Mouse (Mus musculus): ENCODE measurements at regions not wholly inside any gene's neighbourhood (a gene's known extent, or its start where the extent isn't known, plus 50 kb on each side); places are given as distances from the start of the nearest gene placed in this dataset.
"Not testable (repeated sequence)": the region's sequence is repeated elsewhere in the genome, so short reads cannot be mapped to it uniquely, and the experiment has no call there.

DNA sequence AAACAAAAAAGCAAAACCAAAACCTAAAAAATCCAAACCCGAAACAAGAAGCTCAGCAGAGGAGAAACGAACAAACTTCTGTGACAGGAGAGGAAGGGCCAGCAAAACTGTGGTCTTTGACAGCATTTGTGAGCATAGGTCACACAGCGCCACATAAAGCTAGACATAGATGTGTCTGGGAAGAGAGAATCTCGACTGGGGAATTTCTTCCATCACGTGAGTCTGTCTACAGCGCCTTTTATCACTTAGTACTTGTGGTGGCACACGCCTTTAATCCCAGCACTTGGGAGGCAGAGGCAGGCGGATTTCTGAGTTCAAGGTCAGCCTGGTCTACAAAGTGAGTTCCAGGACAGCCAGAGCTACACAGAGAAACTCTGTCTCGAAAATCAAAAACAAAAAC is 250.2 kb upstream of the Tgfbr2 start:
- DNase-seq: not testable (repeated sequence)

DNA sequence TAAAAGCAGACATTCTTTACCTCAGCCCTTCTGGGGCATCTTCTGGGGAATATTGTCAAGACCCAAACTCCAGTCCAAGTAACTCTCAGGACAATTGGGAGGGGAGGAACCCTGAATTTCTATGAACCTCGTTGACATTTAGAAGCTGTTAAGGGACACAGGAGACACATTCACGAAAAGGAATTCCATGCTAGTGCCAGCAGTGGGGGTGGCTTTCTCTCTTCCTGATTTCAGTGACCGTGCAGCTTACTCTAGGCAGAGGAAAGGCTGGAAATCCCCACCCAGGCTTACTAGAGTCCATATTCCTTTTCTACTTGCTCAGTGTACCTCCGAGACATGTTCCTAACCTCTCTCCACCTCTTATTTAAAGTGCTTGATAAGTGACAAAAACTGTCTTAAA is 239.9 kb upstream of the Tgfbr2 start:
- DNase-seq: no peak

DNA sequence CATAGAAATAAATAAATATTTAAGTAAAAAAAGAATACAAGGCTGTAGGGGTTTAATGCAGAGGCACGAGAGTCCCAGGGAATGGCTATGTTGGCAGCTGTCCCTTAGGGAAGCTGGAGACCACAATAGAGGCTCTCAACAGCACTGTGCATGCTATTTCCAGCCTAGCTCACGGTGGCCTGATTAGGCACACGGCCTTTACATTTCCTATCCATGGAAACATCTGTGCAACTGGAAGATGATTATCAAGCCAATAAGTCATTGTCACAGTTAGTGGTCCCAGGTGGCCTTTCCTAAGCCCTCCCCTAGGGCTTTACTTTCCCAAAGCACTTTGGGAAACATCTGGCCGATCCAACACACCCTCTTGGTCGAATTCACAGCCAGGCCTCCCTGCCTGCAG is 235.9 kb upstream of the Tgfbr2 start:
- no peak for DNase-seq

DNA sequence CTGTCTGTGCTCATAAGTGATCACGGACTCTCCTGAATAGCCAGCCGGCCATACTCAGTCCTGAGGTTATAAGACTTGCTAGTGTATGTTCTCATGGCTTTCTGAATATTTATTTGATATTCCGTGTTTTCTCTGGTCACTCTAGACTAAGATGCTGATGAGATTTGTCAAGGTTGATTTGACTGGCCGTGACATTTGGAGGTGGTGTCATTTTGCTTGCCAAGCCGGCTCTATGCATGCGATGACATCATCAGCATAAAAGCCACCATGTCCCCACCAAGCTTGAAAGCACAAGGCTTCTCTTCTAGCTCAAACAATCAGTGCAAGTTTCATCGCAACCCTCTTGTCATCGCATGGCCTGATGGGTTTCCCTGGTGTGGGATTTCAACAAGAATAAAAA is 235.3 kb upstream of the Tgfbr2 start:
- DNase-seq: no peak

DNA sequence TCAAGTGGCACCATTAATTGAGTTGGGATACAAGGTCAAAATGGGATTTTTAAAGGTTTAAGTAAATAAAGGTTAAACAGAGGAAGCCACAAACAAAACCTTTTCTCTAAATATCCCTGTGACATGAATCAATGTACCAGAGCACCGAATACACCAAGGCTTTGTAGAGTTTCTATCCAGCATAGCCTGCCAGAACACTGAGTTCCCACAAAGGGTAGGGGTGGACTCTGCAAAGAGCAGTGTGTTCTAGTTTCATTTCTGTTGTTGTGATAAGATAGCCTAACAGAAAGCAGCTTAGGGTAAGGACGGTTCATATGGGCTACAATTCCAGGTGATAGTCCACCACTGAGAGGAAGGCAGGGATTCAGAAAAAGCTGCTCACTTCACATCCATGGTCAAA is 233.0 kb upstream of the Tgfbr2 start:
- DNase-seq: no peak

DNA sequence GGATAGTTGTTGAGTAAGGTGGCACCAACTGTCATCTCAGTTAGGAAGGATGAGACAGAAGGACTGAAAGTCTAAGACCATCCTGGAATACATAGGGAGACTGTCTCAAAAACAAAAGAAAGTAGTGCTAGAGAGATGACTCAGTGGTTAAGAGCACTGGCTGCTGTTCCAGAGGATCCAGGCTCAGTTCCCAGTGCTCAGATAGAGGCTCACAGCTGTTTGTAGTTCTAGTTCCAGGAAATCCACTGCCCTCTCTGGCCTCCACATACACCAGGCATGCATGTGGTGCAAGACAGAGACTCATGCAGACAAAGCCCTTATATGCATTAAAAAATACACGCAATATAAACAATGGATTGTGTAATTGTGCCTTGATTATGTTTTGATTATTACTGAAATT is 229.9 kb upstream of the Tgfbr2 start:
- no peak for DNase-seq

DNA sequence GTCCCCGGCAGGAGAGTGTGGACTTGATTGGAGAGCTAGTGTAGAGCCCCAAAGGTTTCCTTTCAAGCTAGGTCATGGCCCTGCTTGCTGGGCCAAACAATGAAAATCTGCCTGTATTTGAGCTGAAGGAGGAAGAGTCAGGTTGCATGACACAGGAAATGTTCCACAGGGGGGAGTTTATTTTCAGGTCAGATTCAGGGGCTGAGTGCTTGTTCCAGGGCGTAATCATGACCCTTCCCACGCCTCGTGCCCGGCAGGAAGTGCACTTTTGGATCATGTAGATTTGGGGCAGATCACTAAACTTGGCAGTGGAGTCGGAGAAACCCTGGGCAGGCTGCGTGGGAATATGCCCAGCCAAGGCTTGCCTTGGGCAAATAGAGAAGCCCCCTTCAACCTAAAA is 226.7 kb upstream of the Tgfbr2 start:
- no peak for DNase-seq

DNA sequence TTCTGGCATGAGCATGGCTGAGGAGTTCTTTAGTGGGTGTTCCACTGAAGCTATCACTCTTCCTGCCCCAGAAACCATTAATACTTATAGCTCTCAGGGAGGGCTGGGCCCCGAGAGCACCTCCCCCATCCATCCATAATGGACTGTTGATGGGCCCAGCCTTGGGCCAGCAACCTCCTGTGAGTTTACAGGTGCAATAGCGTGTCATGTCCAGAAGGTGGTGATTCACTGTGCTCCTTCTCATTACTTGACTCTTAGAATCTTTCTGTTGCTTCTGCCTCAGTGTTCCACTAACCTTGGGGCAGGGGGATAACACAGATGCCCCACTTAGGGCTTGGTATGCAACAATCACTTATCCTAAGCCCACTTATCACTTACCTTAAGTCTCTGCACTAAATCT is 225.1 kb upstream of the Tgfbr2 start:
- DNase-seq: no peak

DNA sequence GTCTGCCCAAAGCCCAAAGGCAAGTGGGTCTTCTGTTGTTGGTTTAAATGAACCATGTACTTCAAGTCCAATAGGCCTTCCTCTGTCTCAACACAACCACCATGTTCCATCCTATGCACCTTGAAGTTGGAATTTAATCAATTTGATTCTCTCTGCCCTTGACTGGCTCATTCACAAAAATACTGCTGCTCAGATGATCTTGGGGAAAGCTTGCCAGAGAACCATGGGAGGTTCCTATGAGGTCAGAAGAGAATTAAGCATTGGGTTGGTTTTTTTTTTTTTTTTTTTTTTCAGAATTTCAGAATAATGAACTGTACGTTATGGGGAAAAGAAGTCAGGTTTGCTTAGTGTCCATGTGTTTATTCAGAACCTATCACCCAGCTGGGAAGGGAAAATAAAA is 224.1 kb upstream of the Tgfbr2 start:
- DNase-seq: no peak

DNA sequence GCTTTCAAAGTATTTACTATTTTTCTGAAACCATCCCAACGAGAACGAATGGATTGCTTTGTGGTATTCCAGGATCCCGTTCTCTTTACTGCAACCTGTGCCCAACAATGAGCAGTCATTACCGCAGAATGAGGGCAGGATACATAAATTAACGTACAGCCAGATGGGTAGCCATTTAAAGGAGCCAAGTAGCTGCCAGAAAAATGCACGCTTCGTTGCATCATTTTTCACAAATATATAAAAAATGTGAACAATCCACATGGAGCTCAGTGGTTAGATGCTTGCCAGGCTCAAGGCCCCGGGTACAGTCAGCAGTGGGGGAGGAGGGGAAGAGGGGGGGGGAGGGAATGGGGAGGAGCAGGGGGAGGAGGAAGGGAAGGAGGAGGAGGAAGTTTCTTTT is 217.1 kb upstream of the Tgfbr2 start:
- DNase-seq: no peak

DNA sequence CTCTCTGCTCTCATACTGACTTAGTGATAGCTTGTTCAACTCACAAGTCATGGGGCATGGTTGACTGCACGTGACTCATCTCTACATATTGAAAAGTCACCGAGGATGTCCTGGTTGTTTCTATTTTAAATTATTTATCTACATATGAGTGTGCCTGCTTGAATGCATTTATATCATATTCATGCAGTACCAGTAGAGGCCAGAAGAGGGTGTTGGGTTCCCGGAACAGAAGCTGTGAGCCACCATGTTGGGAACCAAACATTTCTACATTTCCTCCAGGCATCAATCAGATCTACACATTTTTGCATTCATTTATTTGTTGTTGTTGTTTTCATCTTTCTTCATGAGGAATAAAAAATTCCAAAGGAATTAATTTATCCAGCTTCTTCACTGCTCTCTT is 214.6 kb upstream of the Tgfbr2 start:
- no peak for DNase-seq

DNA sequence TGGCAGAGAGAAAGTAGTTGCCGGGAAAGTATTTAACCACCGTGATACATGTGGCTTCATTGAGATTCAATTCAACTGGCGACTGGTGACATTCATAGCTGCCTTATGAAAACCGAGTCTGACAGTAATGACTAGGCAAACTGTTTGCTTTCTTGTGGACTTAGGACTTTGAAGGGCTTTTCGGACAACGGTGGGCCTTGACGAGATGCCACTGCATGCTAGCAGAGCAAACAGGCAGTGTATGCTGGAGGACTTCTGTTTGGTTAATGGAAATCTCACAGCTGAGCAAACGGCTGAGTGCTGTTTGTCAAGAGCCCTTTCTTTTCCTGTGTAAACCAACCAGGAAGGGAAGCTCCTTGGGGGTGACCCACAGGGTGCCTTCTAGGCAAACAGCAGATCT is 213.7 kb upstream of the Tgfbr2 start:
- no peak for DNase-seq

DNA sequence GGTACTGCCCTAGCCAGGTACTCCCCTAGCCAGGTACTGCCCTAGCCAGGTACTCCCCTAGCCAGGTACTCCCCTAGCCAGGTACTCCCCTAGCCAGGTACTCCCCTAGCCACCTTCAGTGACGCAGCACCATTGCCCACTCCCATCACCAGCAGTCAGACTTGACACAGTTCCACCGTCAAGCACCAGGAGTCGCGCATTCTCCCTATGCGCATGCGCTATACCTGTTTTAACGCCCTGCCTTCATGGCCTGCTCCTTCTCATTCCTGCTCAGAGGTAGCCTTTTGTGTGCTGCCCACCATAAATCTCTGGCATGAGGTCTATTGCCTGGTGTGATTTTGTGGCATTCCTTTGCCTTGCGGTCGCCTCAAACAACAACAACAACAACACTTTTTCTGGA is 212.9 kb upstream of the Tgfbr2 start:
- DNase-seq: no peak

DNA sequence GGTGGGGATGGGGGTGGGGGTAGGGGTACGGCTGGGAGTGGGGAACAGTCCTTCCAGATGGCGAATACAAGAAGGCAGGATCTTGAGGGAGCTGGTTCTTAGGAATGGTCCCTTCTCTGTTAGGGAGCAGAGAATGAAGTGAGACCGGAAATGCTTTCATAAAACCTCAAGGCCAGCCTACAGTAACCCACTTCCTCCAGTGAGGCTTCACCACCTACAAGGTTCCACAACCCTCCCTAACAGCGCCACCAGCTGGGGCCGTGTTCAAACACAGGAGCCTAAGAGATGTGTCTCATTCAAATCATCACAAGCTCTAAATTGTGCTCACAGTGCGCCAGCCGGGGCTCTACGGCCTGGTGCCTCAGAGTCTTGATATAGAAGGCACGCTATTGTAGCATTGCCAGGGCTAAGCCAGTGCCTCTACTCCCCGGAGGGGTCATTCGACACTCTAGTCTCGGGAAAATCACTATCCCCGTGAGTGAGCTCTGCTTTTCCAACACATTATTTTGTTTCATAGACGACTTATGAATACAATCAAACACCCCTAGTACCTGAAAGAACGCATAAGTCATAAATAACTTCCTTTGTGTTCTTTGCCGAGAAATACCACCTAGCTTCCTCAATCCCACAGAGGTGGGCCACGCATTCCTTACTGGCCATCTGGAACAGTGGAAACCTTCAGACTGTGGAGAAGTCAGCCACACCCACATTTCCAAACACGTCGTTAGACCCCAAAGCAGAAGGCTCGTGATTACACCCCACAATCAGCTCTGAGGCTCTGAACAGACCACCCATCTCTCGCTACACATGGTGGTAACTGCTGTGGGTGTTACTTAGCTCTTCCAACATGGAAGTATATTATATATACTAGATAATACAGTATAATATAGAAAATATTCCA is 209.3 kb upstream of the Tgfbr2 start:
- peak; percentile 80 for DNase-seq

DNA sequence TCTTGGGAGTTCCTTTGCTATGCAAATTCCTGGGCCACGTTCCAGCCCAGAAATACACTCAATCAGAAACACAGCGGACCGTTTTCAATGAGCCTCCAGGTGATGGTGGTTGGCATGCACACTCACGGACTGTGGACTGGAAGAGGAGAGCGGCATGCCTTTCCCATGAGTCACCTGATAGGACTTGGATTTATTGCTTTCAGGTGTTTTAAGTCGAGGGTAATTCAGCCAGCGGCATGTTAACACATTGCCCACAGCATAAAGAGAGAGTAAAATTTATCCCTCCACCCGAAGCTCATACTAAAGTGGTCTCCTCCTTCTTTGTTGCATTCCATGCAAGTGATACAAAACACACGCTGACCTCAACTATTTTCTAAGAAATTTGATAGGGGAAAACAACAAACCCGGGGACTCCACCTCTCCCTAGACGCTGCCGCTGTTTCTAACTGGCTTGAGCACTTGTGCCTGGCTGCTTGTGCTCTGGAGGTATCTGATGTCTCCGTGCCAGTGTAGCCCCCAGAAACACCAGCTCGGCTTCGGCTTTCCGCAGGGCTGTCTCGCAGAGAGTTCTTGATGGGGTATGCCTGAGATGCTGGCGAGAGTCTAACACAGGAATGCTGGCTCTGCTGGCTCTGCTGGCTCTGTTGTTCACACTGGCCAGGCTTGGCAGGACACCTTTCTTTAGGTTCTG is 208.4 kb upstream of the Tgfbr2 start:
- peak; percentile 18 for DNase-seq

DNA sequence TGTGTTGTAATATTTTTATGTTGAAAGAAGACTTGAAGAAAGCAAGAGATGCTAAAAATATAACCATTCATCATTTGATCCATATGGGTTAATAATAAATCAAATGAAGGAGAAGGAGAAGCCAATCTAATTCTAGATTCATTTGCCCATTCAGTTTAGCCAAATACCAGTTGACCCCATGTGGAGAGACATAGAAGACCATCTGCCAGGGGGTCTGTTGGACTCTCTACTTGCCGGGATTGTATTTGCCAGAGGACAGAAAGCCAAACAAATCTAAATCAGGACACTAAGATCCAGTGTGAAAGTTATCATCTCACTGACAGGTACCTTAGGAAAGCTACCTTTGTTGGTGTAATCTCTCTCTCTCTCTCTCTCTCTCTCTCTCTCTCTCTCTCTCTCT is 202.5 kb upstream of the Tgfbr2 start:
- no peak for DNase-seq

DNA sequence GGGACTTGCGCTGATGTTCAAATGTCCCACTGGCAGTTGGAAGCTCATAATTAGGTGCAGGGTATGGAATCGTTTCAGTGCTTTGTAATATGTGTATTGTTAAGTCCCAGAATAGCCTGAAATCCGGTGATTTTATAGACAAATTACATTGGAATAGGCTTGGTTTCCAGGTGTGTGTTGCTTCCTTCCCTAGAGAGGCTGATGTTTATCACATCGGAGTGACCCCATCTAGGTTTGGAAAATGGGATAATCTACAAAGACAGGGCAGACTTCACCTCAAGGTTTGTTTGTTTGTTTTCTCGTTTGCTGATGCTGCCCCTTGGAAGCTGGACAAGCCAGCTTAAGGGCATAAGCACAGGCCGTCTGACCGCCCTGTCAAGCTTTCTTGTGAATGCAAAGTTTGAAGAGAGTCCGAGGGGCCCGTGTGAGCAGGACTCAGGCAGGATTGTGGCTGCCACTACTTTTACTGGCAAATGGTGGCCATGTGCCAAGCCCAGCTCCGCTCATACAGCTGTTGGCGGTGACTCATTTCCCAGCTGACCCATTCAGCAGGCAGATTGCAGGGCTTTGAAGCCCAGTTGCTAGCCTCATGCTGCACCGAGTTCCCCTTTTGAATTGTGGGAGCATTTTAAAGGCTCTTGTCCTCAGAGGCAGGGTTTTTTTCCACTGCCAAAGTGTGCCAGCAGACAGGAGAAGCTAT is 200.6 kb upstream of the Tgfbr2 start:
- peak; percentile 92 for DNase-seq

DNA sequence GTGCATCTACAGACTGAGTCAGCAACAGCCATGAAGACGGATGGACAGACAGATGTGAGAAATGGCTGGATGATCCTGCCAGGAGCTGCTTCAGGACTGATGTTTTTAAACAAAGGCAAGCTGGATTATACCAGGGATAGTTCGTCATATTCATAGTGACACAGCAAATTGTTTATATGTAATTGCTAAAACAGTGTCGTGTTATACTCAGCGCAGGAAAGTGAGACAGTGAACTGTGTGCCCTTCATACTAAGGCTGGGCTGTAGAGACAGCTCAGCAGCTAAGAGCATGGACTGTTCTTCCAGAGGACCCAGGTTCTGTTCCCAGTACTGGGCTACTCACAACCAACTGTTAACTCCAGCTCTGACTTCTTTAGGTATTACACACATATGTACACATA is 199.2 kb upstream of the Tgfbr2 start:
- DNase-seq: no peak

DNA sequence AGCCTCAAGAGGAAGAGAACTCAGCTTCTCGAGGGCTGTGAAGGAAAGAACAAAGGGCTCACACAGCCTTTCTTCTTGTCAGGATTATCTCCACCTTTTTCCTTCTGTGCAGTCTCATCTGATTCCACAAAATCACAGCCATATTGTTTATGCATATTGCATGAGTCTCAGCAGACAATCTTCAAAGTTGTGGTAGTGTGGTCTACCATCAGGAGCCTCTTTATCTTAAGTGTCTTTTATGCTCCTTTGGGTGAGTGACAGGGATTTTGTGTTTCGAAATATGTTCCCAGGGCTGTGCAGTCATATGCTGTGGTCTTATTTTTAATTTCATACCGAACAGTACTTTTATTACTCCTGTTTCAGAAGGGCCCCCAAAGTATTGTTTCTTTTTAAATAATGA is 198.2 kb upstream of the Tgfbr2 start:
- no peak for DNase-seq

DNA sequence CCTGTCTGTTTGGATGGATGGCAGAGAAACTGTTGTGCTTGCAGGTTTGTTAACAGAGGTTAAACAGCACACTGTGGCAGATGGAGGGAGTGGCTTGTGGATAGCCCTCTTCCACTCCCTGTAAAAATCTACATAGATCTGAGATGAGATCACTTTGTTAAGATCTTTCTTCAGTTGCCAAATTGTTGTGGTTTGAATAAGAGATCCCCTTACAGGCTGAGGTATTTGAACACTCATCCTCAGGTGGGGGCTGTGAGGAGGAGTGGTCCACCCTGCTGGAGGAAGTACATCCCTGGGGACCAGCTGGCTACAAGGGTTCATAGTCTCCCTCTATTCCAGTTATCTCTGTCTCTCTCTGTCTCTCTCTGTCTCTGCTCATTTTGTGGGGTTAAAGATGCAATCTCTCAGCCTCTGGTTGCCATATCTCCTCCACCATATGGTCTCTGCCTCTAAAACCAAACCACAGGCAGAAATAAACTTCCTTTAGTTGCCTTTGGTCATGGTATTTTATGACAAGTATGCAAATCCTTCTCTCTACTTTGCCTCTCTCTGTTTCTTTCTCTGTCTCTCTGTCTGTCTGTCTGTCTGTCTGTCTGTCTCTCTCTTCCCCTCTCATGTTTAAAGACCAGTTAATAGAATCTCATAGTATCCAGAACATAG is 194.0 kb upstream of the Tgfbr2 start:
- DNase-seq: no peak

DNA sequence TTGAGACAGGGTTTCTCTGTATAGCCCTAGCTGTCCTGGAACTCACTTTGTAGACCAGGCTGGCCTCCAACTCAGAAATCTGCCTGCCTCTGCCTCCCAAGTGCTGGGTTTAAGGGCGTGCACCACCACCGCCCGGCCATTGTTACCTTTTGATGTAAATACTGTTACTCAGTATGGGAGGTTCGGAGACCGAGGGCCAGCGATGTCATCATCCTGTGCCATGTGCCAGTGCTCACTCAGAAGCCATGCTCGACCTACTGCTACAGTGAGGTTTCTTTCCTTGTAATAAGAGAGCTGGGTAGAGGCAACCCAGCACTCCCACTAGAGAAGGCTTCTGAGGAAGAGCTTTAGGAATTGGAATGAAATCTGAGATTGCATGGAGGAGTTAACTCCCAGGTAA is 191.6 kb upstream of the Tgfbr2 start:
- no peak for DNase-seq

DNA sequence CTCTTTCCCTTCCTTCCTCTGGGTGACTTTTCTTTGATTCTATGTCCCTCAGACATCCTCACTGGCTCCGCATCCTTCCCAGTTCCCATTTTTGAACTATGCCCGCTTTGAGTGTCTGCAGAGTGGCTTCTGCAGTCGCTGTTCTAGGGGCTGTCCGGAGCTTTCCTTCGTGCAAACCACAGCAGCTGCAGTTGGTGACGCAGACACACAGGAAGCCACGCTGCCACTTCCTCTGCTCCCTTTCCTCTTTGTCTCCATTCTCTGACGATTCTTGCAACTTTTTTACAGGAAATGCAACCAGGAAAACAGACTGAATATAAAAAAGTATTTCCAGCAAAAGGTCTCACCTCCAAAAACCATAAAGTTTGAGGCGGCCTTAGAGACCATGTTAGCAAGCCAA is 191.0 kb upstream of the Tgfbr2 start:
- no peak for DNase-seq

DNA sequence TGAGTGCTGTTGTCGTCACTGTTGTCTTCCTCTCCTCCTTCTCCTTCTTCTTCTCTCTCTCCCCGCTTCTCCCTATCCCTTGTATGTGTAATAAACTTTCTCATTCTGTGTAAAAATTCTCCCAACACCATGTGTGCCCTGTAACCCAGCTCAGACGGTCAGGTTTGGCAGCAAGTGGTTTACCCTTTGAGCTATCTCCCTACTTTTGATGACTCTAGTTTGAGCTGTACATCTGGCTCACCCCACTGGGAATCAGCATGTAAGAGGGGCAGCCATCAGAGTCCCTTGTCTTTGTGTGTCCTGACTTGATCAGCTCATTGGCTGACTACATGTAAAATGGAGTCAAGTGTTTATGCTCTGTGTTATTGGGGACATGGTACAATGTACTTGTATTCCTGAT is 190.5 kb upstream of the Tgfbr2 start:
- DNase-seq: no peak

All from adrenal gland, postnatal 25 days (tissue).